Mouse (Mus musculus): ENCODE measurements around the gene Trim80. TPM values are rescaled to one million over a fixed set of nuclear protein-coding genes. Genes with fewer than 3 reads are reported as not detected.
"Not testable (repeated sequence)": the region's sequence is repeated elsewhere in the genome, so short reads cannot be mapped to it uniquely, and the experiment has no call there.

Trim80 gene
- polyA plus RNA-seq, 1 experiment from 2014 or later: not detected

DNA sequence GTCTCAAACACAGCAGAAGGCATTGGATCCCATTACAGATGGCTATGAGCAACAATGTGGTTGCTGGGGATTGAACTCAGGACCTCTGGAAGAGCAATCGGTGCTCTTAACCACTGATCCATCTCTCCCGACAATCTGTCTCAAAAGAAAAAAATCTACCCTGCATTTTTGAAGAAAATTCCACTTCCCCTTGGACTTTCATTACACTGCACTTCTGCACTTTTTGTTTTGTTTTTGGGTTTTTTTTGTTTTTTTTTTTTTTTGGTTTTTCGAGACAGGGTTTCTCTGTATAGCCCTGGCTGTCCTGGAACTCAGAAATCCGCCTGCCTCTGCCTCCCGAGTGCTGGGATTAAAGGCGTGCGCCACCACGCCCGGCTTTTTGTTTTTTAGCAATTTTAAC lies 56.2 kb downstream of the Trim80 start:
- not testable (repeated sequence) for H3K4me3 ChIP-seq (ENCODE audit: low read depth, low read length); H3K27ac ChIP-seq (replicated peaks; ENCODE audit: low read depth, low read length); H3K4me1 ChIP-seq (ENCODE audit: control insufficient read depth, insufficient read depth, low read length); H3K9ac ChIP-seq (replicated peaks; ENCODE audit: low read length); H3K27me3 ChIP-seq (ENCODE audit: control insufficient read depth, insufficient read depth, low read length); DNase-seq (ENCODE audit: low spot score); H3K9me3 ChIP-seq (replicated peaks; ENCODE audit: control insufficient read depth, low read length); H3K4me2 ChIP-seq (ENCODE audit: low read depth, low read length); ATAC-seq (replicated peaks; ENCODE audit: insufficient number of reproducible peaks, low FRiP score, low TSS enrichment, low read depth)
- peaks cover 12% of the 10 kb centered on the region for H3K36me3 ChIP-seq (replicated peaks; ENCODE audit: control insufficient read depth, insufficient read depth, low read depth, low read length)
- WGBS: 92% methylated on average over 9 of the region's 9 CpGs

Small RNAs within 50 kb of the gene (microRNA-seq; reads per million reads assigned to microRNA genes)
- gene Mir3968 (ENCODE audit: borderline number of aligned reads): 1.9 reads per million

Other genes with a start within 250 kb of the Trim80 start
- gene Grin2c, start 173.3 kb upstream of the Trim80 start, polyA plus RNA-seq (2014; fragmentation: Nextera tagmentation; extraction: Ambion mirVana): 0.04 and 0.06 TPM in 2 replicates
- gene Fdxr, start 163.5 kb upstream of the Trim80 start, polyA plus RNA-seq (2014; fragmentation: Nextera tagmentation; extraction: Ambion mirVana): 12.4 and 12.5 TPM in 2 replicates
- 0.14 and 0.28 TPM in 2 replicates for gene Fads6, start 142.9 kb upstream of the Trim80 start, polyA plus RNA-seq (2014; fragmentation: Nextera tagmentation; extraction: Ambion mirVana)
- gene Otop2, start 133.4 kb upstream of the Trim80 start, polyA plus RNA-seq (2014; fragmentation: Nextera tagmentation; extraction: Ambion mirVana): not detected in 2 replicates
- not detected in 2 replicates for gene Ush1g, start 118.5 kb upstream of the Trim80 start, polyA plus RNA-seq (2014; fragmentation: Nextera tagmentation; extraction: Ambion mirVana)
- not detected in 2 replicates for gene Otop3, start 105.8 kb upstream of the Trim80 start, polyA plus RNA-seq (2014; fragmentation: Nextera tagmentation; extraction: Ambion mirVana)
- 6.9 and 7.1 TPM in 2 replicates for gene Hid1, start 72.8 kb upstream of the Trim80 start, polyA plus RNA-seq (2014; fragmentation: Nextera tagmentation; extraction: Ambion mirVana)
- gene Cdr2l, start 58.6 kb upstream of the Trim80 start, polyA plus RNA-seq (2014; fragmentation: Nextera tagmentation; extraction: Ambion mirVana): 15.2 and 15.7 TPM in 2 replicates
- gene Mrpl58, start 36.8 kb upstream of the Trim80 start, polyA plus RNA-seq (2014; fragmentation: Nextera tagmentation; extraction: Ambion mirVana): 217 and 221 TPM in 2 replicates
- gene Atp5h, start 20.6 kb upstream of the Trim80 start, polyA plus RNA-seq (2014; fragmentation: Nextera tagmentation; extraction: Ambion mirVana): 893 and 931 TPM in 2 replicates
- 18.8 and 21.0 TPM in 2 replicates for gene Kctd2, start 20.4 kb upstream of the Trim80 start, polyA plus RNA-seq (2014; fragmentation: Nextera tagmentation; extraction: Ambion mirVana)
- gene Slc16a5, start 21.9 kb downstream of the Trim80 start, polyA plus RNA-seq (2014; fragmentation: Nextera tagmentation; extraction: Ambion mirVana): 0.22 TPM in 1 of 2 replicates, not detected in the other
- 8.1 and 8.7 TPM in 2 replicates for gene Armc7, start 35.1 kb downstream of the Trim80 start, polyA plus RNA-seq (2014; fragmentation: Nextera tagmentation; extraction: Ambion mirVana)
- 67.4 and 70.7 TPM in 2 replicates for gene Nt5c, start 51.3 kb downstream of the Trim80 start, polyA plus RNA-seq (2014; fragmentation: Nextera tagmentation; extraction: Ambion mirVana)
- 654 and 692 TPM in 2 replicates for gene Jpt1, start 73.8 kb downstream of the Trim80 start, polyA plus RNA-seq (2014; fragmentation: Nextera tagmentation; extraction: Ambion mirVana)
- gene Sumo2, start 95.7 kb downstream of the Trim80 start, polyA plus RNA-seq (2014; fragmentation: Nextera tagmentation; extraction: Ambion mirVana): 1,638 and 1,712 TPM in 2 replicates
- gene Nup85, start 123.9 kb downstream of the Trim80 start, polyA plus RNA-seq (2014; fragmentation: Nextera tagmentation; extraction: Ambion mirVana): 204 and 210 TPM in 2 replicates
- 110 and 114 TPM in 2 replicates for gene Mrps7, start 163.4 kb downstream of the Trim80 start, polyA plus RNA-seq (2014; fragmentation: Nextera tagmentation; extraction: Ambion mirVana)
- gene Gga3, start 163.5 kb downstream of the Trim80 start, polyA plus RNA-seq (2014; fragmentation: Nextera tagmentation; extraction: Ambion mirVana): 13.6 and 17.0 TPM in 2 replicates
- gene Mif4gd, start 172.4 kb downstream of the Trim80 start, polyA plus RNA-seq (2014; fragmentation: Nextera tagmentation; extraction: Ambion mirVana): 15.8 and 18.2 TPM in 2 replicates
- gene Slc25a19, start 187.8 kb downstream of the Trim80 start, polyA plus RNA-seq (2014; fragmentation: Nextera tagmentation; extraction: Ambion mirVana): 19.9 and 20.2 TPM in 2 replicates

All from embryonic facial prominence, embryonic 11.5 days (tissue).